Mouse (Mus musculus) splenic B cell, adult 2 months (primary cell): ENCODE data around the gene Plekho2.

ENCODE experiments used
- DNase-seq: peaks from one replicate; pipeline ENCODE4 v3.0.0-alpha.2; 2011; ENCODE audit warnings: low read depth, low spot score
- H3K27me3 ChIP-seq: 2 replicates; pipeline ENCODE4 v1.6.1; 2012; ENCODE audit warnings: mild to moderate bottlenecking, low read length, moderate library complexity, mixed read lengths; ENCODE audit not compliant: control insufficient read depth, poor library complexity, insufficient read depth, severe bottlenecking
- H3K36me3 ChIP-seq: 2 replicates; pipeline ENCODE4 v1.6.1; 2012; ENCODE audit warnings: mild to moderate bottlenecking, low read length, moderate library complexity, mixed read lengths; ENCODE audit not compliant: control insufficient read depth, poor library complexity, insufficient read depth, severe bottlenecking

Gene Plekho2

DNA sequence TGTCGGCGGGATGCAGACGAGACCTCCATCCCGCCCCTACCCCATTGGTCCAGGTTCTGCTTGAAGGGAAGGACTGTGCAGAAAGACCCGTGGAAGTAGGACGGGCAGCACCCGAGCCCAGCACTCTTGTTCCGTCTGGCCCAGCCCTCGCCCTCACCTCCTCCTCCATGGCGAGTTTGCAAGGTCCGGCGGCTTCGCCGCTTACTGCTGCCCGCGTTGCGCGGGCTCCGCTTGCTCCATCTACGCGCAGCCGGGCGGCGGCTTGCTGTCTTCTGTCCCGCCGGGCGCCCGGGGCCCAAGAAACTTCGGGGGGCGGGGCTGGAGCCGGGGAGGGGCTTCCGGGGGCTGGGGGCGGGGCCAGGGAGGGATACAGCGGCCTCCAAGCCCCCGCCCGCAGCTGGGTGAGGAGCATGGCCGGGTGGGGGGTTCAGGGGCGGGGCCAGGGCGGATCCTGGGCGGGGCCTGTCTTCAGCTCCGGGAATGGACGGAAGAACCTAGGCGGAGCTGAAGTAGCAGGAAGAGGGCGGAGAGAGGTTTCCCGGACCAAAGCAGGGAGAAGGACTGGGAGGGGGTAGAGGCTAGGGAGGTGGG lies at the start of gene Plekho2:
Gene Plekho2 (minus strand): TSS at position 260 of the 591 bp plus-strand sequence.
- H3K27me3 ChIP-seq = no peaks in the 10 kb centered on the region
- peak; percentile 96 for DNase-seq
- no peaks in the 10 kb centered on the region for H3K36me3 ChIP-seq

DNA sequence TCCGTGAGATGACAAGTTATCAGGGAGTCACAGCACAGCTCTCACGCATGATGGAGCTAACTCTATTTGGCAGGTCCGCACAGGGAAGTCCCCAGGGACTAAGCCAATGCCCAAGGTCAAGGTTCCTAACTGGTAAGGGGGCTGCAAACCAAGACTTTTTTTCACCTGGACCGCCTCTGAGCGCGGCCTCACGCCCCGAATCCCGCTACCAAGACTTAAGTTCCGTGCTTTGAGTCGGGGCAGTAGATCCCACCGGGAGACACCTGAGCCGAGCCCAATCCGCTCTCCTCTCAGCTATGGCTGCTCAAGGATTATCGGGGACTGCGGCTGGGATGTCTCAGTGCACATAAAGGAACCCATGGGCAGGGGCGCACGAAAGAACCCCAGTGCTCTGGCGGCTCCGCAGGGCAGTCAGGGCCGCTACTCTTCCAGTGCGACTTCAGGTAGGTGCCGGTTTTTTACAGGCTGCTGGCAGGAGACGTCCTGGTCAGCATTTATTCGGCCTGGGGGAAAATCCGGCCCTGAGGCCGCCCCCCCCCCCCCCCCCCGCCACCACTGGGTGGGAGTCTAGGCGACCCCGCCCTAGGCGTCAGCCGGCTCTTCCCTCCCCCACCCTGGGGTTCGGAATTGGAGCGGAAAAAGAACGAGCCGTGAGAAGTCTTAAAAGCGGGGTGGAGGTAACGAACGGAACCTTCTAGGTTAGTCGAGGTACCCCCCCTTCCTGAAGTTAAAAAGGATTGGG lies 49.4 kb upstream of the Plekho2 start, which contains the start of gene Rbpms2:
Gene Rbpms2 (plus strand): TSS at position 624 of the 742 bp plus-strand sequence.
- Histone ChIP-seq H3K27me3 (peaks cover 9% of the 10 kb centered on the region), H3K36me3 (no peaks in the 10 kb centered on the region)
- DNase-seq = peak; percentile 23

DNA sequence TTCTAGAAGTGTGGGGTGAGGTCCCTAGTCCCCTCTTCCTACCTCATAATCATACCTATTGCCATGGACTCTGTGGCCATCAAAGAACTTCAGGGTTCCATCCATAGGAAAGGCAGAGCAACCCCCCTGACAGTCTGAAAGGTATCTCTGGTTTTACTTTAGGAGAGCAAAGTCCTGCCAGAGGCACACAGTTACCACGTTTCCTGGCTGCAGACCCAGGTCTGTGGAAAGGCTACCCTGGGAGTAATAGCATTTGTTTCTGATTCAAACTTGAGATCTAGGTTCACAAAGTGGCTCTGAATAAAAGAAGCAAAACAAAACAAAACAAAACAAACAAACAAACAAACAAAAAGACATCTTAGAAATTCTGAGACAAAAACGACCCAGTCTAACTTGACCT lies 44.4 kb upstream of the Plekho2 start:
- Histone ChIP-seq H3K36me3 (no peaks in the 10 kb centered on the region), H3K27me3 (peaks cover 7% of the 10 kb centered on the region; the same call in 1 of the 2 replicates)
- DNase-seq = no peak

DNA sequence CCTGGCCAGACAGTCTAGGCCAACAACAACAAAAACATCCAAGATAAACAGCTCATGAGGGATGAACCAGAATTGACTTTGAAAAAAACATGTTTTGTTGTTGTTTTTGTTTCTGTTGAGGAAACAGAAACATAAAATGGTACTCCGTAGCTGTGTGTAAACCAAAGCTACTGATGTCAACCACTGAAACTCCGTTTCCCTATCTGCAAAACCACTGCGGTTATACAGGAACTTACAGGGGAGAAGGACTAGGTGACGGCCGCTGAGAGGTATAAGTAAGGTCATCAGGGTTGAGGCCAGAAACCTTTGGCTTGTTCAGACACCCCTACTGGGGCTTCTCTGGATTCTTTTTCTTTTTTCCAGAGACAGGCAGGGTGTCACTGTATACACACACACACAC lies 43.0 kb upstream of the Plekho2 start:
- no peaks in the 10 kb centered on the region for H3K27me3 ChIP-seq
- no peak for DNase-seq
- H3K36me3 ChIP-seq = no peaks in the 10 kb centered on the region

DNA sequence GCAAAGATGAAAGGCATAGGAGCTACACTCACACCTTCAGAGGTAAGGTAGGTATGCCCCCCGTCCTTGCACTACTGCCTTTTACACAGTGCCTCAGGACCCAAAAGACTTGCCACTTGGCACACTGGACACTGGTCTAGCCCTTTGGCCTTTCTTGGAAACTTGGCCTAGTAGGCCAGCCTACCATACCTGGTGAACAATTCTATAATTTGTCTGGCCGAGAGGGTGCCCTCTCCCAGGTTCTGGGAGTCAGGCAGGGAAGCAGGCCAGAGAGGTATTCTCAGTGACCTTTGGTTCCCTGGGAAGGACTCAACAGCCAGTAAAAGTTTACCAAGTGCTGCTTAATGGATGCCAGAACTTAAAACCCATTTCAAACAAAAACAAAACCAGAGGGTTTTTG lies 41.8 kb upstream of the Plekho2 start:
- no peak for DNase-seq
- Histone ChIP-seq H3K36me3 (no peaks in the 10 kb centered on the region), H3K27me3 (no peaks in the 10 kb centered on the region)

DNA sequence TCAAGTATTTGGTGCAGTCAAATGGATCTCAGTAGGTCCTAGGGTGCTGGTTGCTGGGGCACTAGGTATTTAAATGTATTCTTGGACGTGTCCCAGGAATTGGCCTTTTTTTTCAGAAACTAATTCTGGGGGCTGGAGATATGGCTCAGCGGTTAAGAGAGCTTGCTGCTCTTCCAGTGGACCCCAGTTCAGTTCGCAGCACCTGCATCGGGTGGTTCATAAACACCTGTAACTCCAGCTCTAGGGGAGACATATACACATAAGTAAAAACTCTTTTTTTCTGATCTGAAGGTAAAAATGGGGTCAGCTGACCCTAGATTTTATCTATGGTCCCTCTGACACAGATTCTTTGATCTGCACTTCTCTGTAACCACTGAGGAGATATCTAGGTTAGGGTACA lies 41.4 kb upstream of the Plekho2 start:
- no peak for DNase-seq
- no peaks in the 10 kb centered on the region for H3K36me3 ChIP-seq
- H3K27me3 ChIP-seq = no peaks in the 10 kb centered on the region

GRCm38 (mm10) chr9:65619311-65619710 lies 39.5 kb upstream of the Plekho2 start:
- Histone ChIP-seq H3K36me3 (no peaks in the 10 kb centered on the region), H3K27me3 (no peaks in the 10 kb centered on the region)
- DNase-seq = no peak

- Histone ChIP-seq H3K36me3 (no peaks in the 10 kb centered on the region), H3K27me3 (no peaks in the 10 kb centered on the region)
These were observed 33.3 kb upstream of the Plekho2 start for GRCm38 (mm10) chr9:65613098-65613497.

DNA sequence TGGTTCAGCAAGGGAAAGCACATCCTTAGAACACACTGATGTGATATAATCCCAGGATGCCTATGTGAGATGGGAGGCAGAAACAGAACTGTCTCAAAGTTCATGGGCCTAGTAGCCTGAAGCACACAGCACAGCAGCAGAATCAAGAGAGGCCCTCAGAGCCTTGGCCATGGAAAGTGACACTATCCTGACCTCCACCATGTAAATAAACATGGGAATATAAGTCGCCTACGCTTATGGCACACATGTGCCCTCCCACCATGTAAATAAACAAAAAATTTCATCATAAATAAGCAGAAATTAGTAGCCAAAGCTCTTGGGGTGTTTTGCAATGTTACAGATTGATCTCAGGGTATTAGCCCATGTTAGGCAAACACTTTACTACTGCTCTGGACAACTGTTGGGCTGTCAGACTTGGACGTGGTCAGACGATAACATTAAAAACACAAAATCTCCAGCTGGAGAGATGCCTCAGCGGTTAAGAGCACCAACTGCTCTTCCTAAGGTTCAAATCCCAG lies 32.2 kb upstream of the Plekho2 start:
- no peak for DNase-seq
- Histone ChIP-seq H3K36me3 (no peaks in the 10 kb centered on the region), H3K27me3 (no peaks in the 10 kb centered on the region)

More at GRCm38 (mm10) chr9:65613098-65613497, 33.3 kb upstream of the Plekho2 start:
- DNase-seq = no peak

- H3K36me3 ChIP-seq = no peaks in the 10 kb centered on the region
- no peak for DNase-seq
- H3K27me3 ChIP-seq = no peaks in the 10 kb centered on the region
These were observed 27.3 kb upstream of the Plekho2 start for GRCm38 (mm10) chr9:65607120-65607519.

DNA sequence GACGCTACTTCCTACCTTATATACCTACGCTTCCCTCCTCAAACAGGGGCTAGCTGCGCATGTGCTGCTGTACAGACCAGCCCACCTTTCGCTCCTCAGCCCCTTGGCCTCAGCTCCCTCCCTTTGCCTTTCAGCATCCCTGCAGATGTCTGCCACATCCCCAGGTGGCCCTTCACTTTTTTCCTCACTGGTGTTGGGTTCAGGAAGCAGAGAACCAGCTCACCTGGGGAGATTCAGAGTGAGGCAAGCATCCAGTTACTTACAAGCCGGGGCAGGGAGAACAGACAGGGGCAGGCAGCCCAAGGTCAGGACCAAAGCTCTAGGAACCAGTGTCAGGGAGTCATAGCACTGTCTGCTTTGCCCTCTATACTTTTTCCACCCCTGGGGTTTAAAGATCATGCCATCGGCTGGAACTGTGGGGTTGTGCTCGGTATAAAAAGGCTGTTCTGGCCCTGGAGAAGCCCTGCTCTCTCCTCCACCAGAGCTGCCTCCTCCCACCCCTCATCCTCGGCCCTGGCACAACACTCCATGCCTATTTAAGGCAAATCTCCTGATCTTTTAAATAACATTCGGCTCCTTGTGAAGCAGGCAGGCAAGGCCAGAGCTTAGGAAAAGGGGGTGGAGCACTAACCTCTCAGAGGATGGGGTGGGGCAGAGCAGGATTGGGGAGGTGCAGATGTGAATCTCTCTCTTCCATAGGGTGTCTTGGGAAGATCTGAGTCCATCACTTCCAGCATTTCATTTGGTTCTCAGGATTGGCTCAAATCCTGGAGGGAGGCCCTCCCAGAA lies 26.7 kb upstream of the Plekho2 start:
- H3K27me3 ChIP-seq = no peaks in the 10 kb centered on the region
- H3K36me3 ChIP-seq = no peaks in the 10 kb centered on the region
- no peak for DNase-seq

DNA sequence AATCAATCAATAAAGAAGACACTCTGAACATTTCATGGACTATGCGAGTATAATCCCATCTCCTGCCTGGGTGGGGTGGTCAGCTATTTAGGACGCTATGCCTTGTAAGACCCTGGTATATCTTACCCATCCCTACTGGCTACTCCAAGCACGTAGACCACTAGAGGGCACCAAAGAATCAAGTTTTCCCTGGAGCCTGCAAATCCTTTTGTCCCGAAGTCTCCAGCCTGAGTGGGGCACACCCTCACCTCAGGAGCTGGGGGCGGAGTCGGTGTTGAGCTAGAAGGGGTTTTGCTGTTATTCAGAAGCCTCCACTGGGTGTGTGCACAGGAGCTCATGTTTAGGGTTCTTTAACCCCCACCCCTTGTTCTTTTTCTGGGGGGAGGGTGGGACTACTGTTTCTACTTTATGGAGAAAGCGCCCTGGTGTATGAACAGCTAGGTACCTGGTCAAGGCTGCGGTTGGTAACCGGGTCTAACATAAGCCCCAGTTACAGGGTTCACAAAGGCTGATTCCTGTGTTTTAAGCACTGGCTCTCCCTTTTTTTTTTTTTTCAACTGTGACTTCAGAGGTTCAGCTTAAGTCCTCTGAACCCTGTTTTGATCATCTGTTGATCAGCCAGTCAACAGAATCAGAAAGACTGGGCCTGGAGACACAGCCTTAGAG lies 25.8 kb upstream of the Plekho2 start:
- DNase-seq = peak; percentile 72
- no peaks in the 10 kb centered on the region for H3K36me3 ChIP-seq
- no peaks in the 10 kb centered on the region for H3K27me3 ChIP-seq

DNA sequence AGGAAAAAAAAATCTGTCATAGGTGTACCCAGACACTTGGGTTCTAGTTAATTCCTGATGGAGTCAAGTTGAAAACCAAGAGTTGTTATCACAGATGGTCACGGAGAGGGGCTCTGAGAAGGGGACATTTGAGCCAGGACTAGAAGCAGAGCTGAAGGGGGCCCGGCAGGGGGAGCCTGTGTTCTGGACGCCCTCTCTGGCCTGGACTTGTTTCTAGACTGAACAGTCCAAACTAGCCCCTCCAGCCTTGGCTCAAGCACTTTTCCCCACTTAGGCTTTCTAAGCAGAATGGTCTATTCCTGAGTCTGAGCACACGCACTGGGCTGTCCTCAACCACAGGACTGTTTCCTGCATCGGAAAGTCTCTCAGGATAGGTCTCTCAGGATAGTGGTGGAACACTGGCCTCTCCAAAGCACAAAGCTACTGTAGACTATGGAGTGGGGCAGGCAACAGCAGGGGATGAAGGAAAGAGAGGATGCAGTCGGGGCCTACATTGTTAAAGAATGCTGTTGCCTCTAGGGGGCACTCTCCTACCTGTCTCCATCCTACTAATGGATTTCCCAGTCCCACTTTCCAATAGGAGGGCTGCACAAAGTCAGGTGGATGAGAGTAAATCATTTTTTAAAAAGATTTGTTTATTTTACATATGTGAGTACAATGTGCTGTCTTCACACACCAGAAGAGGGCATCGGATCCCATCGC lies 23.7 kb upstream of the Plekho2 start:
- peak; percentile 34 for DNase-seq
- H3K27me3 ChIP-seq = no peaks in the 10 kb centered on the region
- H3K36me3 ChIP-seq = no peaks in the 10 kb centered on the region

GRCm38 (mm10) chr9:65600951-65601350 lies 21.1 kb upstream of the Plekho2 start:
- Histone ChIP-seq H3K36me3 (no peaks in the 10 kb centered on the region), H3K27me3 (no peaks in the 10 kb centered on the region)
- no peak for DNase-seq
